In genomic region chr12:69803196-69803595, GRCm38 (mm10) we compare ENCODE assay signal across 16 mouse cellular contexts.
"Had no signal": no experiment of that assay in that cellular context is flagged by ENCODE, and none has a peak within 500 bp of the region (broad histone marks: within the 10 kb centered on the region; RNA-seq: fewer than 3 reads in every experiment).

No protein-coding gene starts in this region.

- H3K4me2 ChIP-seq: neural tube, embryonic 13.5 days; neural tube, embryonic 15.5 days; stomach, embryonic 15.5 days had no signal

- DNase-seq: retina, postnatal 1 day; right cerebral cortex, adult 18-20 months; right cerebral cortex, postnatal 14 days; right cerebral cortex, postnatal 25 days; right cerebral cortex, postnatal 4 days; spleen, adult 18-20 months; thymus, adult 18-20 months; thymus, adult 2 months; thymus, postnatal 14 days; thymus, postnatal 25 days; thymus, postnatal 36 days; thymus, postnatal 4 days had no signal

- H3K27ac ChIP-seq: neural tube, embryonic 13.5 days; neural tube, embryonic 15.5 days; stomach, embryonic 15.5 days; stomach, postnatal 0 days had no signal

- H3K9me3 ChIP-seq: neural tube, embryonic 13.5 days; neural tube, embryonic 15.5 days; stomach, embryonic 15.5 days had no signal

- H3K4me3 ChIP-seq: neural tube, embryonic 13.5 days; neural tube, embryonic 15.5 days; stomach, embryonic 15.5 days had no signal

- H3K27me3 ChIP-seq: neural tube, embryonic 13.5 days; neural tube, embryonic 15.5 days; stomach, embryonic 15.5 days had no signal

- H3K4me1 ChIP-seq: neural tube, embryonic 13.5 days; neural tube, embryonic 15.5 days; stomach, embryonic 15.5 days had no signal

- H3K9ac ChIP-seq: neural tube, embryonic 13.5 days; neural tube, embryonic 15.5 days; stomach, embryonic 15.5 days had no signal
